Mouse (Mus musculus) limb, embryonic 15.5 days (tissue): ENCODE results near the gene Pla2g2f. TPM values are rescaled to one million over a fixed set of nuclear protein-coding genes. Genes with fewer than 3 reads are reported as not detected.
A peak's percentile ranks its signal among the peaks of the same experiment; 100 is the strongest.

Experiments
- ATAC-seq: fragments of 200-750 bp; cut with Nextera tagmentation; 2 replicates; pipeline ENCODE4 v1.8.0; 2017; ENCODE audit warnings: low read depth, moderate TSS enrichment; ENCODE audit not compliant: insufficient number of reproducible peaks, low FRiP score, low TSS enrichment
- H3K27ac ChIP-seq: fragments of 300-500 bp; sonication (generic); 2 replicates; pipeline ENCODE4 v1.5.1; 2015; ENCODE audit warnings: moderate library complexity, mild to moderate bottlenecking, inconsistent platforms
- H3K27me3 ChIP-seq: fragments of 300-500 bp; sonication (generic); 2 replicates; pipeline ENCODE4 v1.6.1; 2015; ENCODE audit warnings: inconsistent platforms
- H3K36me3 ChIP-seq: fragments of 300-500 bp; sonication (generic); 2 replicates; pipeline ENCODE4 v1.6.1; 2015; ENCODE audit warnings: inconsistent platforms
- H3K4me1 ChIP-seq: fragments of 300-500 bp; sonication (generic); 2 replicates; pipeline ENCODE4 v1.6.1; 2015; ENCODE audit warnings: inconsistent platforms
- H3K4me2 ChIP-seq: fragments of 300-500 bp; sonication (generic); 2 replicates; pipeline ENCODE4 v1.6.1; 2015; ENCODE audit warnings: mild to moderate bottlenecking, inconsistent platforms
- H3K4me3 ChIP-seq: fragments of 300-500 bp; sonication (generic); 2 replicates; pipeline ENCODE4 v1.5.1; 2015; ENCODE audit warnings: mild to moderate bottlenecking, inconsistent platforms
- H3K9ac ChIP-seq: fragments of 300-500 bp; sonication (generic); 2 replicates; pipeline ENCODE4 v1.6.1; 2015; ENCODE audit warnings: inconsistent platforms
- H3K9me3 ChIP-seq: fragments of 300-500 bp; sonication (generic); 2 replicates; pipeline ENCODE4 v1.6.1; 2016; ENCODE audit warnings: inconsistent platforms
- WGBS: fragments of 180-500 bp; shearing (Covaris S2); methylation state at CpG from one replicate; pipeline ENCODE4 v1.1.7; 2015; 5-methylcytosine and 5-hydroxymethylcytosine counted together
- polyA plus RNA-seq: library from polyadenylated mRNA; unstranded; fragments of >200 nt; fragmentation: Nextera tagmentation; extraction: Ambion mirVana; gene quantifications from 2 replicates; pipeline ENCODE4 v1.2.1, GENCODE M21; 2015

The Pla2g2f gene
- polyA plus RNA-seq, 1 experiment from 2014 or later = 60.8 TPM

- H3K36me3 ChIP-seq = no peaks in the 10 kb centered on the region
- no peak for ATAC-seq
- H3K4me3 ChIP-seq = no peak overlapping the region
- peaks cover 7% of the 10 kb centered on the region; the same call in 1 of the 2 replicates for H3K4me1 ChIP-seq
- 0 out of 2 replicates have a peak overlapping the region, but pooled peaks have one; percentile 40 for H3K27ac ChIP-seq
- no peak overlapping the region for H3K4me2 ChIP-seq
- H3K9me3 ChIP-seq = no peaks in the 10 kb centered on the region
- WGBS = 42% methylated on average over 6 of the region's 6 CpGs
- no peaks in the 10 kb centered on the region for H3K27me3 ChIP-seq
- H3K9ac ChIP-seq = no peak overlapping the region
These were observed 34.0 kb upstream of the Pla2g2f start for GRCm38 (mm10) chr4:138791452-138791851.

DNA sequence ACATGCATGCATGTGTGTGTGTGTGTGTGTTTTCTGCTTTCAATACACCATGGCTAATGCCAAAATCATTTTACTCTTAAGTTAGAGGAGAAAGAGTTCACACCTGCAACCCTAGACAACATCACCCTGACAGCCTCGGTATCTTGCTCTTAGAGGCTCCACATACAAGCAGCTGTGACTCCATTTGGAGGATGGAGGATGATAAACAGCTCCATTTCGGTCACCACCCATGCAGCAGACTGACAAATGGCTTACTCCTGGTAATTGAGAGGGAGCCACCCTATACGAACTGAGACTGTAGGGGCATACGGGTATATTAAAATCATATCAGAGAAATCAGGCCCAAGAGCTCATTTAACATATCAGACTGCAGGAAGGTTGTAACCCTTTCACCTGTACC, 31.0 kb upstream of the Pla2g2f start:
- WGBS = 71% methylated on average over 4 of the region's 4 CpGs
- Histone ChIP-seq H3K27me3 (no peaks in the 10 kb centered on the region), H3K9ac (no peak overlapping the region), H3K4me1 (peaks cover 12% of the 10 kb centered on the region; the same call in 1 of the 2 replicates), H3K9me3 (no peaks in the 10 kb centered on the region), H3K27ac (no peak overlapping the region), H3K4me3 (no peak overlapping the region), H3K36me3 (no peaks in the 10 kb centered on the region), H3K4me2 (no peak overlapping the region)
- ATAC-seq = no peak

DNA sequence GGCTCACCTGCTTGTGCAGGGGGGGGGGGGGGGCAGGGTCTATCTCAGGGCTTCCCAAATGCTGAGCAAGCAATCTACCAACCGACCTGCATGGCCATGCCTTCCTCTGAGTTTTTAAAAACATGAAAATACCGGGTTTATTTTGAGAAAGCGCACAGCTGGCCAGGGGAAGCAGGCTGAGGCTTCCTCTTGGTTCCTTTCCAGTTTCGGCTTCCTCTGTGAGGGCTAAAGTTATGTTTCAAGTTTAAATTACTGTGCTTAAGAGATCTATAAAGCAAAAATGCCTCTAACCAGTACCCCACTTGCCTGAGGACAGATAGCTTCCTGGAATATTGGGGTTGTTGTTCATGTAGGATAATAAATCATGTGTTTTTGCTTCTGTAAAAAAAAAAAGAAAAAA, 28.7 kb upstream of the Pla2g2f start:
- Histone ChIP-seq H3K4me3 (no peak overlapping the region), H3K27me3 (no peaks in the 10 kb centered on the region), H3K4me1 (peaks cover 7% of the 10 kb centered on the region; the same call in 1 of the 2 replicates), H3K36me3 (no peaks in the 10 kb centered on the region), H3K9me3 (no peaks in the 10 kb centered on the region), H3K4me2 (no peak overlapping the region), H3K27ac (0 out of 2 replicates have a peak overlapping the region, but pooled peaks have one; percentile 27), H3K9ac (no peak overlapping the region)
- 30% methylated on average over 4 of the region's 4 CpGs for WGBS
- ATAC-seq = no peak

DNA sequence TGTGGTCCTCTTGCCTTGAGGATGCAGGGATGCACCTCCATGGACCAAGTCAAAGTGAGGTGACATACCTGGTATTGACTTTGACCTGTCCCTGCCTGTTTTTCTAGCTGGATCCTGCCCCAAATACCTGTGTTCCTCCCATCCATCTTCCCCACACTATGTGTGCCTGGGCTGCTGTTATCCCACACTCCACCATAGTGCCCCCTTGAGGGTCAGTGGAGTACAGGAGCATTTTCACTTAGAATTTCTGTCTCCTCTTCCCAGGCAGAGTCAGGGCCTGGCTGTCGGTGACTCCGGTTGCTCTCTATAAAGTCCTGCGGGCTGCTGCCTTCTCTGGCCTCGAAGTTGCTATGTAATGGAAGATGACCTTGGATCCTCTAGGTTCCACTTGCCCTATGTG, 28.3 kb upstream of the Pla2g2f start:
- Histone ChIP-seq H3K9ac (no peak overlapping the region), H3K9me3 (no peaks in the 10 kb centered on the region), H3K27me3 (no peaks in the 10 kb centered on the region), H3K36me3 (no peaks in the 10 kb centered on the region), H3K4me2 (no peak overlapping the region), H3K4me1 (peaks cover 7% of the 10 kb centered on the region; the same call in 1 of the 2 replicates), H3K27ac (0 out of 2 replicates have a peak overlapping the region, but pooled peaks have one; percentile 27), H3K4me3 (no peak overlapping the region)
- no peak for ATAC-seq
- 49% methylated on average over 4 of the region's 4 CpGs for WGBS

- Histone ChIP-seq H3K4me1 (peaks cover 12% of the 10 kb centered on the region; the same call in 1 of the 2 replicates), H3K27me3 (no peaks in the 10 kb centered on the region), H3K27ac (no peak overlapping the region), H3K4me3 (no peak overlapping the region), H3K36me3 (no peaks in the 10 kb centered on the region), H3K9me3 (no peaks in the 10 kb centered on the region), H3K4me2 (no peak overlapping the region), H3K9ac (no peak overlapping the region)
- 64% methylated on average over 6 of the region's 6 CpGs for WGBS
- no peak for ATAC-seq
These were observed 24.7 kb upstream of the Pla2g2f start for GRCm38 (mm10) chr4:138782098-138782497.

- Histone ChIP-seq H3K9me3 (no peaks in the 10 kb centered on the region), H3K4me2 (no peak overlapping the region), H3K27me3 (no peaks in the 10 kb centered on the region; the same call in 1 of the 2 replicates), H3K4me3 (no peak overlapping the region), H3K27ac (no peak overlapping the region), H3K4me1 (peaks cover 6% of the 10 kb centered on the region; the same call in 1 of the 2 replicates), H3K36me3 (no peaks in the 10 kb centered on the region), H3K9ac (no peak overlapping the region)
- no peak for ATAC-seq
- 82% methylated on average over 5 of the region's 5 CpGs for WGBS
These were observed 22.9 kb upstream of the Pla2g2f start for GRCm38 (mm10) chr4:138780300-138780699.

- Histone ChIP-seq H3K4me1 (peaks cover 6% of the 10 kb centered on the region; the same call in 1 of the 2 replicates), H3K4me2 (no peak overlapping the region), H3K9me3 (no peaks in the 10 kb centered on the region), H3K4me3 (no peak overlapping the region), H3K27me3 (no peaks in the 10 kb centered on the region; the same call in 1 of the 2 replicates), H3K9ac (no peak overlapping the region), H3K27ac (no peak overlapping the region), H3K36me3 (no peaks in the 10 kb centered on the region)
- no peak for ATAC-seq
- 30% methylated on average over 20 of the region's 20 CpGs for WGBS
These were observed 20.3 kb upstream of the Pla2g2f start for GRCm38 (mm10) chr4:138777417-138778407.

- H3K9me3 ChIP-seq = no peaks in the 10 kb centered on the region
- H3K27me3 ChIP-seq = peaks cover 4% of the 10 kb centered on the region; the same call in 1 of the 2 replicates
- no peak within 1 kb of the TSS for H3K9ac ChIP-seq
- no peak within 1 kb of the TSS for H3K27ac ChIP-seq
- peaks cover 6% of the 10 kb centered on the region; the same call in 1 of the 2 replicates for H3K4me1 ChIP-seq
- 80% methylated on average over 6 of the region's 6 CpGs for WGBS
- H3K36me3 ChIP-seq = no peaks in the 10 kb centered on the region
- H3K4me3 ChIP-seq = no peak within 1 kb of the TSS
- H3K4me2 ChIP-seq = no peak within 1 kb of the TSS
- no peak for ATAC-seq
These were observed 18.0 kb upstream of the Pla2g2f start, which contains the start of gene Pla2g2d for GRCm38 (mm10) chr4:138775435-138775834. Pla2g2d (plus strand) TSS chr4:138775735.

DNA sequence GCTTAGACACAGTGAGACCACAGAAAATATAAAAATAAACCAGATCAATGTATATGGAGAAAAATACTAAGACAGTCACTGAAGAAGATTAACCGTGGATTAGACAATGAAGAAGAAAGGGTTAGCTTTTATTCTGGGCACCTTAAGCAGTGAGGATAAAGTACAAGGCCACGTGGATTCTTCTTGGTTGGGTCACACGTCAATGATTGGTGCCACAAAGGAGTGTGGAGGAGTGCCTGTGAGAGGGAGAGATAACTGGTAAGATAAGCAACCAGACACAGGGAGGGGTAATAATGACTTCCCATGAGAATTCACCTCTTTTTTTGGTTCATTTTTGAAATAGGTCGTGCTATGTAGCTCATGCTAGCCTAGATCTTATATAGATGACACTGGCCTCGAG, 15.0 kb upstream of the Pla2g2f start:
- 74% methylated on average over 5 of the region's 5 CpGs for WGBS
- H3K4me3 ChIP-seq = no peak overlapping the region
- no peaks in the 10 kb centered on the region for H3K4me1 ChIP-seq
- no peak overlapping the region for H3K4me2 ChIP-seq
- H3K9ac ChIP-seq = no peak overlapping the region
- no peaks in the 10 kb centered on the region for H3K9me3 ChIP-seq
- no peaks in the 10 kb centered on the region for H3K36me3 ChIP-seq
- no peak overlapping the region for H3K27ac ChIP-seq
- peaks cover 4% of the 10 kb centered on the region; the same call in 1 of the 2 replicates for H3K27me3 ChIP-seq
- no peak for ATAC-seq

GRCm38 (mm10) chr4:138771970-138772369, 14.5 kb upstream of the Pla2g2f start:
- no peaks in the 10 kb centered on the region for H3K4me1 ChIP-seq
- no peak overlapping the region for H3K9ac ChIP-seq
- H3K4me2 ChIP-seq = no peak overlapping the region
- no peaks in the 10 kb centered on the region for H3K9me3 ChIP-seq
- H3K27me3 ChIP-seq = peaks cover 4% of the 10 kb centered on the region; the same call in 1 of the 2 replicates
- no peaks in the 10 kb centered on the region for H3K36me3 ChIP-seq
- WGBS = 72% methylated on average over 10 of the region's 10 CpGs
- H3K27ac ChIP-seq = no peak overlapping the region
- ATAC-seq = no peak
- no peak overlapping the region for H3K4me3 ChIP-seq

GRCm38 (mm10) chr4:138762266-138762665, 4.8 kb upstream of the Pla2g2f start:
- Histone ChIP-seq H3K36me3 (no peaks in the 10 kb centered on the region), H3K4me3 (no peak overlapping the region), H3K4me2 (no peak overlapping the region), H3K9me3 (no peaks in the 10 kb centered on the region), H3K27me3 (no peaks in the 10 kb centered on the region), H3K4me1 (no peaks in the 10 kb centered on the region), H3K27ac (no peak overlapping the region), H3K9ac (no peak overlapping the region)
- WGBS = 70% methylated on average over 9 of the region's 9 CpGs
- ATAC-seq = no peak

DNA sequence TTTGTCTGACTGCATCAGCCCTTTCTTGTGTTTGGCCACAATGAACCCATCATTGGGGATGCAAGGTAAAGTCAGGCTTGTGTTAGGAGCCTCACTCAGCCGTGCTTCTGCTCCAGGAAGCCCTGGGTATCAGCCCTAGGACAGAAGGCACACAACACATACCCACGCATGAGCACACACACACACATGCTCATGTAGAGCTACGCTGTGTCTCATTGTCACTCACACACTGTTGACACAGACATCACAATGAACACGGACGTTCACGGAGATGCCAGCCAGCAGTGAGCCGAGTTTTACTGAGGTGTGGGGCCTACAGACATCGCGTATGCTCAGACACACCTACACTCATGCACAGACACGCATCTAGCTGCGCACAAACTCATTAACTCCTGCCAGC, 1.4 kb downstream of the Pla2g2f start:
- H3K4me3 ChIP-seq = peak overlapping the region; percentile 16
- no peak for ATAC-seq
- H3K4me1 ChIP-seq = peaks cover 9% of the 10 kb centered on the region
- no peaks in the 10 kb centered on the region for H3K9me3 ChIP-seq
- WGBS = 45% methylated on average over 11 of the region's 11 CpGs
- H3K4me2 ChIP-seq = no peak overlapping the region
- no peaks in the 10 kb centered on the region for H3K36me3 ChIP-seq
- H3K9ac ChIP-seq = no peak overlapping the region
- no peak overlapping the region for H3K27ac ChIP-seq
- H3K27me3 ChIP-seq = no peaks in the 10 kb centered on the region
